Mouse (Mus musculus): ENCODE measurements around the gene Polr1e. TPM values are rescaled to one million over a fixed set of nuclear protein-coding genes. Genes with fewer than 3 reads are reported as not detected.
"Not testable (repeated sequence)": the region's sequence is repeated elsewhere in the genome, so short reads cannot be mapped to it uniquely, and the experiment has no call there.

Gene Polr1e
- polyA plus RNA-seq, 1 experiment: 3.8 TPM

DNA sequence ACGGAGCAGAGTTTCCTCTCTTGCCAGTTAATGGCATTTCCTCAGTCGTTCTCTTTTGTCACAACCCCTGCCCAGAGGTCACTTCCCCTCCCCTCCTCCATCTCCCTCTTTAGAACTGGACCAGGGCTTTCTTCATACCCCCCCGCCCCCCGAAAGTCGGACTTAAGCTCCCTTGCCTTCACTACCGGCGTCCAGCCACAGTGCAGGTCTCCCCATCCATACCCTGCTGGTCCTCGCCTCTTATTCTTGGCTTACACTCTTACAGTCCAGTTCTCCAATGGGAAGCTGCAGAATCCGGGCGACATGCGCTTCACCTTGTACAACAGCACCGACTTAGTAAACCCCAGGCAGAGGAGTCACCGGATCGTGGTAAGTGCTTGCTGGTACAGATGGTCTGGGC, 626 bp downstream of the Polr1e start:
- no peak for DNase-seq
- peak overlapping the region; percentile 63 for H3K4me3 ChIP-seq (replicated peaks; ENCODE audit: extremely low read depth, low read depth, low read length)
- TF ChIP-seq CTCF (IDR thresholded peaks at IDR 0.05; ENCODE audit: insufficient read depth, low read length) (no peak), POLR2A (IDR thresholded peaks at IDR 0.05; ENCODE audit: borderline replicate concordance, extremely low read depth, low read depth, low read length) (no peak)
- no peaks in the 10 kb centered on the region for H3K4me1 ChIP-seq (ENCODE audit: control insufficient read depth, insufficient read depth, low read length)
- whole genome bisulfite sequencing: 3% methylated on average over 14 of the region's 14 CpGs

DNA sequence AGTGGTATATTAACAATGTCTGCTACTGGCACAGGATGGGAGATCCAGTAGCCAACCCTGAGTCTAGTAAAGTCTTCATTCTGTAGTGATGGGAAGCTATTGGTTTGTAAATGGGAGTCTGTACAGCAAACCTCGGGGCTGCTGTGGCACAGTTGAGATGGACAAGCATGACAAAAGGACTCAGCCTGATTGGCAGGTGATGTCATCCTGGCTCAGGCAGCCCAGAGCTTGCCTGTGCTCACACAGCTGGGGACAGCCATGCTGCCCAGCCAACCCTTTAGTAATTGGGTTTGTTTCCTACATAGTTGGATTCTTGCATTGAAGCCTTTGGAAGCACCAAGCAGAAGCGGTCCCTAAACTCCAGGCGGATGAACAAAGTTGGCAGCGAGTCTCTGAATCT, 8.1 kb downstream of the Polr1e start:
- Histone ChIP-seq H3K4me3 (replicated peaks; ENCODE audit: extremely low read depth, low read depth, low read length) (no peak overlapping the region), H3K4me1 (ENCODE audit: control insufficient read depth, insufficient read depth, low read length) (no peaks in the 10 kb centered on the region)
- TF ChIP-seq CTCF (IDR thresholded peaks at IDR 0.05; ENCODE audit: insufficient read depth, low read length): no peak
- TF ChIP-seq POLR2A (IDR thresholded peaks at IDR 0.05; ENCODE audit: borderline replicate concordance, extremely low read depth, low read depth, low read length): no peak
- DNase-seq: no peak
- 95% methylated on average over 4 of the region's 4 CpGs for WGBS

DNA sequence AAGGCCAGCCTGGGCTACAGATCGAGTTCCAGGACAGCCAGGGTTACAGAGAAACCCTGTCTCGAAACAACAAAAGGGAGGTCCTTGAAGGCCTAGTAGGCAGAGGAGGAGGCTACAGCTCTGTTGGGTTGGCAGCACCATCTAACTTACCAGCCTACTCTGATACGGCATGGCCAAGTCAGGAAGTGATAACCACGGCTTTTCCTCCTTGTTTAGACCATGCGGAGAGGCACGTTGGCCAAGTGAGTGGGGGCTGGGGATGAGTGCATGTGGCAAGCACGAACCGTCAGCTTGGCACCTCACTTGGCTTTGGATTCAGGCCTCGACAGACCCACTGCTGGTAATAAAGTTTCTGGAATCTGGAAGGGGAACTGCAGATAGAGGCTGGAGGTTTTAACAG, 14.2 kb downstream of the Polr1e start:
- 68% methylated on average over 9 of the region's 9 CpGs for WGBS

DNA sequence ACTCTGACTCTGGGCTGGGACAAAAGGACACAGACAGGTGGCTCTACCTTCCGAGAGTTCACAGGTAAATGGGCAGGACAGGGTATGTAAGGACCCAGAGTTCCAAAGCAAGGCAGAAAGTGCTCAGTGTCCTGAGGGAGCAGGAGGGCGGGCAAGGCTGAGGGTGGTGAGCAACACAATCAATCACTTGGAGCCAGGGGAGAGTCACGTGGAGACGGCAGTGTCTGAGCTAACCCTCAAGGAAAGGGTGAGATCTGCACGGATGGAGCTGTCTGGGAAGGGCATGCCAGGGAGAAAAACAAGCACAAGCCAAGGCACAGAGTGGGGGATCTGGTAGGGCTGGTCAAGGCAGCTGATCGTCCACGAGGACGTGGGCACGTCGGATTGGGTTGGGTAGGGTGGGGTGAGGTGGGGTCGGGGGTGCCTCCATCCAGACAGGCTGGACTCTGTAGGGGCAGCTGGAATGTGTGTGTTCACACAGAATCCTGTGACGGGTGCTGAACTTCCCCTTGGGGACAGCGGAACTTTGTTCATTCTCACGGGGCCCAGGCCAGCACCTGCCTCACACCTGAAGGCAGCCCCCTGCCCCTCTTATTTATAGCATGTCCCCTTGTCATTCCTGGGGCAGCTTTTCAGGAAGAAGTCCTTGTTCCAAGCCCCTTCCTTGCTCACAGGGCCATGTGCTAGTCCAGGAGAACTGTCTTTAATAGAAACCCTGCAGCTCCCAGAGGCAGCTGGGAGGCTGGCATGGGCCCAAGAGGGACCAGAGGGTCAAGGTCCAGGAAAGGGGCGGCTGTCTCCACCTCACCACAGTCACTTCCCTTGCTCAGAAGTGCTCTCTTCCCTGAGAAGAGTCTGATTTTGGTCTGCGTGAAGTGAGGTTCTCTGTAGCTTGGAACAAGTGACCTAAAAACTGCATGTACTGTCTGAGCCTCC, 16.6 kb downstream of the Polr1e start:
- TF ChIP-seq CTCF (IDR thresholded peaks at IDR 0.05; ENCODE audit: insufficient read depth, low read length): no peak
- TF ChIP-seq POLR2A (IDR thresholded peaks at IDR 0.05; ENCODE audit: borderline replicate concordance, extremely low read depth, low read depth, low read length): no peak
- no peak for DNase-seq
- Histone ChIP-seq H3K4me1 (ENCODE audit: control insufficient read depth, insufficient read depth, low read length) (no peaks in the 10 kb centered on the region), H3K4me3 (replicated peaks; ENCODE audit: extremely low read depth, low read depth, low read length) (no peak overlapping the region)
- 57% methylated on average over 16 of the region's 16 CpGs for WGBS

More for the DNA sequence above, 14.2 kb downstream of the Polr1e start:
- H3K4me3 ChIP-seq (replicated peaks; ENCODE audit: extremely low read depth, low read depth, low read length): no peak overlapping the region
- no peak for TF ChIP-seq CTCF (IDR thresholded peaks at IDR 0.05; ENCODE audit: insufficient read depth, low read length)
- TF ChIP-seq POLR2A (IDR thresholded peaks at IDR 0.05; ENCODE audit: borderline replicate concordance, extremely low read depth, low read depth, low read length): no peak
- DNase-seq: no peak
- H3K4me1 ChIP-seq (ENCODE audit: control insufficient read depth, insufficient read depth, low read length): no peaks in the 10 kb centered on the region

DNA sequence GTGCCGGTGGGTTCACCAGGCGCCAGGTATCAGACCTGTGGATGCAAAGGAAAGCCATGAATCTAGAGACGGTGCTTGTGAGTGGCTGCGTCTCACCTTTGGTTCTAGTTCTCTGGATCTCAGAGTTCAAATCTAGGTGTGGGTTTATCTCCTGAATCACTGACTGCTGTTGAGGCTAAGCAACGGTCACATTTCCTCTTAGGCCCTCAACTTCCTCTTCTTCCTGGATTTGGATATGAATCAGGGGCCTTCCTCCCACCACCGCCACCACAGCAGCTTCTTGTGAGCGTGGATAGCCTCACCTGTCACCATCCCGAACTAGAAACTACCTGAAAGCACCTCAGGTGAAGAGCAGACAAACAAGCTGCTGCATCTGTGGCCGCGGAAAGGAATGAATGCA, 17.7 kb downstream of the Polr1e start:
- Histone ChIP-seq H3K4me1 (ENCODE audit: control insufficient read depth, insufficient read depth, low read length) (no peaks in the 10 kb centered on the region), H3K4me3 (replicated peaks; ENCODE audit: extremely low read depth, low read depth, low read length) (no peak overlapping the region)
- no peak for DNase-seq
- TF ChIP-seq CTCF (IDR thresholded peaks at IDR 0.05; ENCODE audit: insufficient read depth, low read length) (no peak), POLR2A (IDR thresholded peaks at IDR 0.05; ENCODE audit: borderline replicate concordance, extremely low read depth, low read depth, low read length) (no peak)
- 77% methylated on average over 10 of the region's 10 CpGs for WGBS

DNA sequence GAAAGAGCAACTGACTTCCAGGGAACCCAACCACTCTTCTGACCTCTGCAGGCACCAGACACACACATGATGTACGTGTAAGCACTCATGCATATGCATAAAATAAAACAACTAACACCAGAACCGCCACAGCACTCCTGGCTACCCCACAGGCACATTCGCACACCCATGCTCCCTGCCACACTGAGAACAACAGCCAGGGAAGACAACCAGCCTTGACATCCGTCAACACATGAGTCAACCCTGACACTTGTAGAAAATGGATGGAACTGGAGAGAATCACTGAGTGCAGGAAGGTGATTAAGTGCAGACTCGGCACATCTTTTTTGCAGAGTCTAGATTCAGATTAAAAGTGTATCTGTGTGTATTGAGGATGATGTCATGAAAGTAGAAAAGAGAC, 18.2 kb downstream of the Polr1e start:
- no peak for TF ChIP-seq CTCF (IDR thresholded peaks at IDR 0.05; ENCODE audit: insufficient read depth, low read length)
- no peak for TF ChIP-seq POLR2A (IDR thresholded peaks at IDR 0.05; ENCODE audit: borderline replicate concordance, extremely low read depth, low read depth, low read length)
- Histone ChIP-seq H3K4me1 (ENCODE audit: control insufficient read depth, insufficient read depth, low read length) (no peaks in the 10 kb centered on the region), H3K4me3 (replicated peaks; ENCODE audit: extremely low read depth, low read depth, low read length) (no peak overlapping the region)
- 84% methylated on average over 5 of the region's 5 CpGs for WGBS
- DNase-seq: no peak

DNA sequence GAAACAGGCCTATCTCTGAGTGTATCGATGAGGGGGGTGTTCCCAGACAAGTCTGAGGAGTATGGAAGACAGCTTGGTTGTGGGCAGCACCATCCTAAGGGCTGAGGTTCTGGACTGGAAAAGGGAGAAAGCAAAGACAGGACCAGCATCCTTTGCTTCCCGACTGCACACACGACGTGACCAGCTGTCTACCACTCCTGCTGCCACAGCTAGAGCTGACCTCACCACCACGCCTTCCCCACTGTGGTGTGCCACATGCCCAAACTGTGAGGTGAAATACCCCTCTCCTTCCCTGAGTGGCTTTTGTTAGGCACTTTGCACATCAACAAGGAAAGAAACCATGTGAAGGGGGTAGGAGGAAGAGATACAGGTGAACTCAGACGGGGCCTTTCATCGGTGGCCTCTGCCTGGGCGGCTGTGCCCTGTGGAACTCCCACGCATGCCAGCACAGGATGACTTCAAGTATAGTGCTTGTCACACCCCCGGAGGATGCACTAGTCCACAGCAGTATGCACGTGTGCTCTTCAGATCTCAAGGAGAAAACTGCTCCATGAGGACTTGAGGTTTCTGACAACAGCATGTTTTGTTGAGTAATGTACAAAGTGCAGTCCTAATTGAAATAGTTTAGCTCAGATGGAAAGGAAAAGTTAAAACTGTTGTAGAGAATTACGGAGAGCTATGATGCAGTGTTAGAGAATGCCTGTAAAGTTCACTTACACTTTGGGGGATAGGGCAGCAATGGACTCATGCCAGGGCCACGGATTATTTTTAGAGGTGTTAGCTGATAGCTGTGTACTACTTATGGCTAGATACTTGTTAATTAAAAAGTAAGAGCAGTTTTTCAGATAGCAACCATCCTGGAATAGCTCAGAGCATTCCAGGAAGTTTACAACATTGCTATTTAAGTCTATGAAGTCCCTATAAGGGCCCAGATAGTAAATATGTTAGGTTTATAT, 19.4 kb downstream of the Polr1e start:
- Histone ChIP-seq H3K4me1 (ENCODE audit: control insufficient read depth, insufficient read depth, low read length) (no peaks in the 10 kb centered on the region), H3K4me3 (replicated peaks; ENCODE audit: extremely low read depth, low read depth, low read length) (no peak overlapping the region)
- WGBS: 74% methylated on average over 13 of the region's 13 CpGs
- TF ChIP-seq POLR2A (IDR thresholded peaks at IDR 0.05; ENCODE audit: borderline replicate concordance, extremely low read depth, low read depth, low read length) (no peak), CTCF (IDR thresholded peaks at IDR 0.05; ENCODE audit: insufficient read depth, low read length) (no peak)
- DNase-seq: no peak

DNA sequence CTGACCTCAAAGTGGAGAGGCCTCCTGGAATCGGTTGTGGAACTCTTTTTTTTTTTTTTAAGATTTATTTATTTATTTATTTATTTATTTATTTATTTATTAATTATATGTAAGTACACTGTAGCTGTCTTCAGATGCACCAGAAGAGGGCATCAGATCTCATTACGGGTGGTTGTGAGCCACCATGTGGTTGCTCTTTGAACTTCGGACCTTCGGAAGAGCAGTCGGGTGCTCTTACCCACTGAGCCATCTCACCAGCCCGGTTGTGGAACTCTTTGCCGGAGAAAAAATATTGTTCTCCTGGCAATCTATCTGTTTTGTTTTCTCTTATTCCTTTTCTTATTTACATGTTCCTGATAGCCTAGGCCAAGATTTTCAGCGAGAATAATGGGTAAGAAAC, 20.5 kb downstream of the Polr1e start:
- DNase-seq; H3K4me1 ChIP-seq (ENCODE audit: control insufficient read depth, insufficient read depth, low read length); H3K4me3 ChIP-seq (replicated peaks; ENCODE audit: extremely low read depth, low read depth, low read length): not testable (repeated sequence)
- WGBS: 54% methylated on average over 8 of the region's 8 CpGs
- 0 out of 2 replicates have a peak, but pooled peaks have one; percentile 1 for TF ChIP-seq CTCF (IDR thresholded peaks at IDR 0.05; ENCODE audit: insufficient read depth, low read length)

DNA sequence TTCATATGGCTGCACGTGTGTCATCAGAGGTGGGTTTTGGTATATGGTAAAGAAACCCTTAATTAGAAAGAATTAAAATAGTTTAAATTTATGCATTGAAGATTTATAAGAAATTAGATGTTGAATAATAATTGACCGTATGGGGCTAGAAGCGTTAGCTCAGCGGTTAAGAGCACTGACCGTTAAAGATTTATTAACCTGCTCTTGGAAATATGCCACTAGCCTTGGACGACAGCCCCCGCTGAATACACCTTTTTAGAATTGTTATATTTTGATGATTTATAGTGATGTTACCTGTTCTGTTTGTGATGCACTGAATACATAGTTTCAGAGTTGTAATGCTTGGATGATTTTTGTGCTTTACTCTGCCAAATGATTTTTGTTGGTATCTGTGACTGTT, 21.2 kb downstream of the Polr1e start:
- H3K4me1 ChIP-seq (ENCODE audit: control insufficient read depth, insufficient read depth, low read length); H3K4me3 ChIP-seq (replicated peaks; ENCODE audit: extremely low read depth, low read depth, low read length); DNase-seq: not testable (repeated sequence)
- 92% methylated on average over 7 of the region's 7 CpGs for WGBS
